Mouse (Mus musculus): Measurements from ENCODE around the gene Hspbap1.

Gene Hspbap1

DNA sequence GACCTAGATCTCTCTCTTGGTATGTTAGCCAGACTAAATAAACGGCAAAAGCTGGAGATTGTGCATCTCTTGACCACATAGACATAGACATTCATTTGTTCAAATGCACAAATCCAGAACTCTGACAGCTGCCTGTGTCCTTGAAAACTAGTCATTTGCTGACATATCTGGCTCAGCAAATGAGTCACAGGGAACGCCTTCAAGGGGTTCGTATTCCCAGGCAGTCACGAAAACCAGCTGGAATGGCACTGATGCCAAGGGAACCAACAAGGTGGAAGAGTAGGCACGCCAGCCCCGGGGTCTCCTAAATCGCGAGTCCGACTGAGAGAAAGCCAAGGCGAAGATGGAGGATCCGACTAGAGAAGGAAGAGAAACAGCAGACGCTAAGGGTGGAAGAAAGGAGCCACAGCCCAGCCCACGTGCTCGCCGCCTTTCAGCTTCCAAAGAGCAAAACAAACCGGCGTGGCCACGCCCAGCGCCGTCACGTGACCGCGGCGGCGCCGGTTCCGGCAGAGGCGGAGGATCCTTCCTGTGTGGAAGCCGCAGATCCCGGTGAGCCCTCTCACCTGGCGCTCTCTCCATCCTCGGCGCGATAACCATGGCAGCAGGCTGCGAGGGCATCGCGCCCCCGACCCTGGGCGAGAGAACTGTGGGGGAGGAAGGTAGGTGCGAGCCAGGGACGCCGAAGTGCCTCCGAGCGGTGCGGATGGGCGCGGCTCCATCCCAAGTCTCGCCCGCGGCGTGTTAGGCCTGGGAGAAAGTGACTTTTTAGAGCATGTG lies at the start of gene Hspbap1:
Gene Hspbap1, plus strand, starts transcription at position 498 of the 780 bp plus-strand sequence.
- DNase-seq (ENCODE audit: low spot score) = peak; percentile 92

- DNase-seq (ENCODE audit: low spot score) = no peak
Observed at GRCm38 (mm10) chr16:35724561-35724960, 45.6 kb upstream of the Hspbap1 start.

GRCm38 (mm10) chr16:35726601-35727000 lies 43.6 kb upstream of the Hspbap1 start:
- no peak for DNase-seq (ENCODE audit: low spot score)

- DNase-seq (ENCODE audit: low spot score) = no peak
Observed at GRCm38 (mm10) chr16:35729151-35729738, 40.9 kb upstream of the Hspbap1 start.

- no peak for DNase-seq (ENCODE audit: low spot score)
Observed at GRCm38 (mm10) chr16:35732096-35732495, 38.1 kb upstream of the Hspbap1 start.

DNA sequence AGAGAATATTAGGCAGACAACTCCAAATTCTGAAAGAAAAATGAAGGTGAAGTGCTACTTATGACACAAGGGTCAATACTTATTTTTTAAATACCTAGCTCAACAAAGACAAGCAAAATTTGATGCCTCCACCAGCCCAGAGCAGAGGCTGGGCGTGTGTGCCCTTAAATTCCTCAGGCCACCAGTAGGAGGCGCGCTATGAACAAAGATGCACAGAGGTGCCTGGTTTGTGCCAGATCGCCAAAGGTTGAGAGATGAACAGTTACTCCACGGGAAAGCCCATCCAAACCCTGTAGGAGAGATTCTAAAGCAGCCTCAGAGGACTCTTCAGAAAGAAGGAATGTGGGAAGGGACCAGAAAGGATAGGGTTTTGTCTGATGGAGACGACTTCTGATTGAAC lies 36.1 kb upstream of the Hspbap1 start:
- DNase-seq (ENCODE audit: low spot score) = peak; percentile 76

GRCm38 (mm10) chr16:35738096-35738767 lies 31.9 kb upstream of the Hspbap1 start:
- no peak for DNase-seq (ENCODE audit: low spot score)

GRCm38 (mm10) chr16:35739548-35739947 lies 30.6 kb upstream of the Hspbap1 start:
- no peak for DNase-seq (ENCODE audit: low spot score)

DNA sequence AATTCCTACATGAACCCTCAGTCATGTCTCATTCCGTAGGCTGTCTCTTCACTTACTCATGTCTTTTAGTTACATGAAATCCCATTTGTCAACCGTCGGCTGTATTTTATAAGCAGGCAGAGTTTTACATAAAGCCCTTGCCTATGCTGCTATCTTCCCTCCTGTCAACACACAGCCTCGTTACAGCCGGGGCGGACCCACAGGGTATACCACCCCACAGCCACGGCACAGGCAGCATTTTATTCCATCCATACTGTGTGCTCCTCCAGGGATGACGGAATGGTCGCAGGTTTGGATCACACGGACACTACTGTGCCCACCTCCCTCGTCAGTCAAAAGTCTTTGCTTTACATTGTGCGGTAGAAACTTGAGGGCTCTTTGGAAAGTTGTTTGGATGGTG lies 29.8 kb upstream of the Hspbap1 start:
- DNase-seq (ENCODE audit: low spot score) = no peak

DNA sequence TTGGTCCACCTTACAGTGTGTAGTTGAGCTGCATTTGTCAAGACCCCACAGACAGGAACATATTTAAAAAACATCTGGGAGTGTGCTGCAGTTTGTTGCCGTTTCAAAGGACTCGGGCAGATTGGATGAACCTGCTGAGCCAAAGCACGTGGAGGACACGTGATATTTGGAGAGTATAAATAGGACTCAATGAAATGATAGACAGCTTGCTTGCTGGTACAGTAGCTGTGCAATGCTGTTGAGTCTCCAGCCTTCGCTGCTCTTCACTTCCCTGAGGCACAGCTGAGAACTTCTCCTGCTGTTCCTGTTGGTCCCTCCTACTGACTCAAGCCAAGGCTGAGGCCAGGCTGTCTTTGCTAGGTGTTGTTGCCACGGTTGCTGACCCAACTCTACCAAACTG lies 29.2 kb upstream of the Hspbap1 start:
- no peak for DNase-seq (ENCODE audit: low spot score)

DNA sequence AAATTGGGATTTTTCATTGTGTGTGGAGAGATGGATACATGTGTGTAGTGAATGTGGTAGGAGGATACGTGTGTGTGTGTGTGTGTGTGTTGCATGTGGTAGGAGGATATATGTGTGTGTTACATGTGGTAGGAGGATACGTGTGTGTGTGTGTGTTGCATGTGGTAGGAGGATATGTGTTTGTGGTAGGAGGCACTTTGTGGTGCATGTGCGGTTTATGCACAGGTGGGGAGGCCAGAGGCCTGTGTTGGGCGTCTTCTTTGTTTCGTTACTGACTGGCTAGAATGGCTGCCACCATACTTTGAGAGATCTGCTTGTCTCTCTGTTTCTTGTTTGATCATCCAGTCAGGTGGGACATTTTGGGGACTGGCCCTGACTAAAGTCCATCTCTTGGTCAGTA lies 28.6 kb upstream of the Hspbap1 start:
- DNase-seq (ENCODE audit: low spot score) = no peak

- no peak for DNase-seq (ENCODE audit: low spot score)
Observed at GRCm38 (mm10) chr16:35742251-35742937, 27.8 kb upstream of the Hspbap1 start.

DNA sequence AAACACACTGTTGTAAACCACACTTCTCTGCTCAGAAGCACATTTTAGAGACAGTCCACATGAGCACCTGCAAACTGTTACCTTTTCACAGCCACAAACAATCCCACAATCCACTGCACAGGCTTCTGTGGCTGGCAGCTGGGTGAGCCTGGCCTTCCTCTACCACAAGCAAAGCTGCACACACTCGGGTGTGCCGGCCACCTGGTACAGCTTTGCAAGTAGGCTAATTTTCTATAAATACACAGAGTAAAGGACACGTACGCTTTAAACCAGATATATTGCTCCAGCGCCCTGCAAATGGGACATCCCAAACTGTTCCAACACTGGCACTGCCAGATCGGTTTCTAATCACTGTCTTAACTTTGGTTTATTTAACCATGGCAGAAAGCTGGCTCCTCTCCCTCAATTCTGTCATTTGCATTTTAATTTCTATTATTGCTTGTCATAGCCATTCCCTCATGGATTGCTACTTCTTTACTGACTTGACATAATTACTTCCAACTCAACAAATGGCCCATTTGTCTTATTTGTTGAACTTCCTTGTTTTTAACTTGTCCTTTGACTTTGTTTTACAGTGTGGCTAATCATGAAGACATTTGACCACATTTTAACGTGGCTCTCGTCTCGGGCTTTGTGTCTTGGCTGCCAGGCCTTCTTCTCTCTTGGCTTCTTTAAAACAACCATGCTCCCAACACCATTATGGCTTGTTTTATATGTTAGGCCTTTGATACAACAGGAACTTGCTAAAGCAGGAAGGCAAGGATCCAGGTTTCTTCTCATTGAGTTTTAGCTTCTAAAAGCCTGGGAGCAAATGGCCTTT lies 22.5 kb upstream of the Hspbap1 start:
- DNase-seq (ENCODE audit: low spot score) = no peak

DNA sequence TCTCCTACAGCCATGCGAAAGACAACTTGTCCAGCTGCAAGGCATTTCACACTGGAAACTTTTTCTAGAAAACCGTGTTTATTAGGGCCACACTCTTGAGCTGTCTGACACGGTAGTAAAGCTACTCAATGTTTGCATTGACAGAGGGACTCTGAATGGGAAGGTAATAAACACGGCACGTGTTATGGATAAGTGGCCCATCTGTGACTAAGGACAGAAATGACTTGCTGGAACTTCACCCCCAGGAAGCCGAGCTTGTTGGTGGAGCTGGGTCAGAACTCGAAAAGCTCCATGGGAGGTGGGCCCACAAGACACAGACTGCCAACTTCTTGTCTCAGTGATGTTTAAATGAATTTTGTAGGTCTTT lies 22.0 kb upstream of the Hspbap1 start:
- no peak for DNase-seq (ENCODE audit: low spot score)

DNA sequence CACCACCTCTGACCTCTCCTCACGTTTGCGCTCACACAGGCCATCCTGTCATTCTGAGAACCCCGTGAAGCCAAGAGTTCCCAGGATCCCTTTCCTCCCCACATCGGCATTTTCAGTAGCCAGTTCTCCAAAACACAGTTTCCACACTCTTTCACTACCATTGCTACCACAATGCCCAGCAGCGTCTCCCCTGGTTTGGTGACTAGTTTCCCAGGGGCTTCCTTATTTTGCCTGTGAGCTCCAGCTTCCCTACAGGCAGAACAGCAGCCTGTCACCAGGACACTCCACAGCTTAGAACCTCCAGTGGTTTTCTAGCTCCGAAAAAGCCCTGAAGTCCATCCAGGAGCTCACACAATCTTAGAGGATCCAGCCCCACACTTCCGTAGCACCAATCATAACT lies 20.8 kb upstream of the Hspbap1 start:
- no peak for DNase-seq (ENCODE audit: low spot score)

DNA sequence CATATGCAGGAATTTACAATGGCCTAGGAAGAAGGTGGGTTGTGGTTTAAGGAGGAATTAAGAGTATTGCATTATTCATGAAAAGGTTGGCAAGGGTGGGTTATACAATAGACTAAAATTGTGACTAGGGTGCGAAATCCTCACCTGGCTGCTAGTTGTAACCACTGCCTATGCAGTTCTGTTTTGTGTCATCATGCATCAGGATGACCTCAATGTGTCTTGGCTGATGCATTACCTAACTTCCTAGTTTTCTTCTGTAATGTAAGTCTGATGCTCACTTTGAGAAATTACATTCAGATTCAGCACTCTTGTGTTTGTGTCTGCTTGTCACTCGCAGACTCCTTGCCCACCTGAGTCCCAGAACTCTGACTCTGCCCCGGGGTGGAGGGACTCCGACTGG lies 18.3 kb upstream of the Hspbap1 start:
- DNase-seq (ENCODE audit: low spot score) = no peak

DNA sequence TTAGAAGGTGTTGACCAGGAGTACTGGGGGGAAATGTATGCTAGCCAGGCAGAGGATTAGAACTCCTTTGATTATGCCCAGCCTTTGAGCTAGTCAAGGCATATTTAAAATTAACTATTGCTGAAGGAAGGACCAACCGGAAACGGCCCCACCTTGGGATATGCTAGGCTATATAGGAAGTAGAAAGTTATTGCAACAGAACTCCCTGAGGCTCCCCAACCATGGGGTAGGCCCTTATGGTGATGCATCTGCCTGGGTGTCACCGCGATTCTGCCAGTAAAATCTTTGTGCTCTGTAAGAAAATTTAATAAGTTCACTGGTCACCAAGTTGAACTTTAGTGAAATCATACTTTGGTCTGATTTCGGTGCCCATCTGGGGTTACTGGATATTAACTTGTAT lies 16.2 kb upstream of the Hspbap1 start:
- DNase-seq (ENCODE audit: low spot score) = no peak

- no peak for DNase-seq (ENCODE audit: low spot score)
Observed at GRCm38 (mm10) chr16:35755502-35756334, 14.5 kb upstream of the Hspbap1 start.

GRCm38 (mm10) chr16:35756697-35757096 lies 13.5 kb upstream of the Hspbap1 start:
- DNase-seq (ENCODE audit: low spot score) = no peak

DNA sequence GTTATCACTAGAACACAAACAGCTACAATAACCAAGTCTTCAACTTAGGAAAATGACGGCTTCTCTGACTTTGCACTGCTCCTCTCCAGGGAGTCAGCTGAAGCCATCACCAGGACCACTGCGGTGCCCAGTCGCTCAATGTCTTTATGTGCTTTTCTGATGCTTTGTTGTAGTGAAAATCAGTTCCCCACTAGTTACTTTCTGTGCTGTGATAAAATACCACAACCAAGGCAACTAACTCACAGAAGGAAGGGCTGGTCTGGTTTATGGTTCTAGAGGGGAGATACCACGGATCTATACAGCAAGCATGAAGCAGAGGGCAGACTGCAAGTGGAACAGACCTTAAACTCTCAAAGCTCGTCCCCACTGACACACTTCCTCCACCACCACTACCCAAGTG lies 10.8 kb upstream of the Hspbap1 start:
- no peak for DNase-seq (ENCODE audit: low spot score)
